Mouse (Mus musculus) embryonic fibroblast, embryonic 13.5 days (primary cell): Measurements from ENCODE around the gene Sult4a1.

Experiments
- CTCF ChIP-seq: IDR thresholded peaks from 2 replicates; pipeline ENCODE4 v1.5.1; 2011; ENCODE audit warnings: mild to moderate bottlenecking, control low read depth, low read length, moderate library complexity, borderline replicate concordance; ENCODE audit not compliant: insufficient read depth
- POLR2A ChIP-seq: IDR thresholded peaks from 2 replicates; pipeline ENCODE4 v1.6.1; 2011; ENCODE audit warnings: low read depth, mild to moderate bottlenecking, control low read depth, low read length, moderate library complexity

- TF ChIP-seq POLR2A (no peak), CTCF (no peak)
Observed at GRCm38 (mm10) chr15:84096051-84096450, 9.5 kb downstream of the Sult4a1 start.
